Mouse (Mus musculus): ENCODE data around the gene Tjp3.

The Tjp3 gene

GRCm38 (mm10) chr10:81295185-81295584 is 3.8 kb upstream of the Tjp3 start:
- DNase-seq, result no peak

- peak; percentile 85 for DNase-seq
These were observed 3.1 kb upstream of the Tjp3 start for GRCm38 (mm10) chr10:81294442-81294841.

GRCm38 (mm10) chr10:81293334-81294030 is 2.1 kb upstream of the Tjp3 start:
- no peak for DNase-seq

- peak; percentile 100 for DNase-seq
These were observed 1.4 kb upstream of the Tjp3 start, which contains the start of gene Pip5k1c for GRCm38 (mm10) chr10:81292554-81293333. Pip5k1c (plus strand) TSS chr10:81292963.

GRCm38 (mm10) chr10:81290698-81291460 is 502 bp downstream of the Tjp3 start:
- no peak for DNase-seq

- DNase-seq, result no peak
These were observed 1.6 kb downstream of the Tjp3 start for GRCm38 (mm10) chr10:81289811-81290210.

GRCm38 (mm10) chr10:81289278-81289677 is 2.1 kb downstream of the Tjp3 start:
- DNase-seq, result no peak

- no peak for DNase-seq
These were observed 2.8 kb downstream of the Tjp3 start for GRCm38 (mm10) chr10:81288601-81289000.

GRCm38 (mm10) chr10:81287513-81288157 is 3.7 kb downstream of the Tjp3 start:
- DNase-seq, result no peak

- DNase-seq, result no peak
These were observed 4.8 kb downstream of the Tjp3 start for GRCm38 (mm10) chr10:81286586-81286985.

- peak; percentile 79 for DNase-seq
These were observed 5.5 kb downstream of the Tjp3 start for GRCm38 (mm10) chr10:81285694-81286450.

GRCm38 (mm10) chr10:81284719-81285118 is 6.7 kb downstream of the Tjp3 start:
- no peak for DNase-seq

- DNase-seq, result no peak
These were observed 7.2 kb downstream of the Tjp3 start for GRCm38 (mm10) chr10:81284189-81284588.

GRCm38 (mm10) chr10:81279496-81279895 is 11.9 kb downstream of the Tjp3 start:
- DNase-seq, result no peak

GRCm38 (mm10) chr10:81277676-81278075 is 13.7 kb downstream of the Tjp3 start:
- no peak for DNase-seq

- no peak for DNase-seq
These were observed 17.5 kb downstream of the Tjp3 start for GRCm38 (mm10) chr10:81273842-81274241.

- DNase-seq, result no peak
These were observed 19.0 kb downstream of the Tjp3 start for GRCm38 (mm10) chr10:81272356-81272755.

GRCm38 (mm10) chr10:81268643-81269412 is 22.6 kb downstream of the Tjp3 start:
- no peak for DNase-seq

- DNase-seq, result peak; percentile 80
These were observed 23.3 kb downstream of the Tjp3 start for GRCm38 (mm10) chr10:81268056-81268455.

- DNase-seq, result peak; percentile 97
These were observed 24.9 kb downstream of the Tjp3 start, which contains the start of the genes Mrpl54 and Apba3 for GRCm38 (mm10) chr10:81266211-81267105. Mrpl54 (minus strand) TSS chr10:81266934. Apba3 (plus strand) TSS chr10:81266960.

Data from cerebellum, adult 11 months (tissue).